Mouse (Mus musculus) layer of hippocampus, postnatal 25 days (tissue): Measurements from ENCODE around the gene Pnmal2. TPM values are rescaled to one million over a fixed set of nuclear protein-coding genes. Genes with fewer than 3 reads are reported as not detected.

Experiments used
- DNase-seq, 2 experiments: peaks; one replicate each; pipeline ENCODE4 v3.0.0; 2022; ENCODE audit warnings: mixed read lengths in 2 of 2, low spot score in 1 of 2; ENCODE audit errors: extremely low spot score in 1 of 2
- total RNA-seq, 2 experiments: library from RNA; stranded (reverse); gene quantifications; 2 replicates each; pipeline ENCODE4 v1.2.3; 2021

Gene Pnmal2
- 100 to 1,000 TPM; 320 to 337 TPM for total RNA-seq

DNA sequence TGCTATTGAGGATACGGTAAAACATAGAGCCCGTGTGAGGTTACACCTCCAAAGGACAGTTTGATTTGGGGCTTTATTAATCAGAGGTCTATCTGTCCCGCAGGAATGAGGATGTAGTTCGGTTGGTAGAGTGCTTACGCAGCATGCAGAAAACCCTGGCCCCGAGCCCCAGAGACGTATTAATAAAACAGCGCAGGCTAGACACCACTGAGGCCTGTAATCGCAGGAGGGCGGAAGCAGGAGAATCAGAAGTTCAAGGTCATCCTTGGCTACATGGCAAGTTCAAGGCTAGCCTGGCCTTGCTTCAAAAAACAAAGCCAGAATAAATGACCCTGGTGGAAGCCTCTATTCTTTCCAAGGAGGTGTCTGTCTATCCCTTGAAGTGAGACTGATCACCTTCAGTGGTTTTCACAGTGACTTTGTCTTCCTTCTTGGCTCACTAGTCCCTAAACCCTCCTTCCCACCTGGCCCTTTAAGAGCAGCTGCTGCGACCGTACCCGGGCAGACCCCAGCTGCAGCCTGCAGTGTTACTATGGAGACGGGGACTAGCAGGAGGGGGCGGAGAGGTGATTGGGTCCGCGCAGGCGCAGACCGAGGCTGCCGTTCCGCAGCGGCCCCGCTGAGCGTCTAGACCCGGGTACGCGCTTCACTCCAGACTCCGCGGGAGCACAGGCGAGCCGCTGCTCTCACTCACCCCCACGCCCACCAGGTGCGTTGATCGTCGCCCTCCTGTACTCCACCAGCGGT is at the start of gene Pnmal2:
Pnmal2 (plus strand) TSS at position 622 of the 747 bp plus-strand sequence.
- DNase-seq, result peak; percentile 82 to 85

DNA sequence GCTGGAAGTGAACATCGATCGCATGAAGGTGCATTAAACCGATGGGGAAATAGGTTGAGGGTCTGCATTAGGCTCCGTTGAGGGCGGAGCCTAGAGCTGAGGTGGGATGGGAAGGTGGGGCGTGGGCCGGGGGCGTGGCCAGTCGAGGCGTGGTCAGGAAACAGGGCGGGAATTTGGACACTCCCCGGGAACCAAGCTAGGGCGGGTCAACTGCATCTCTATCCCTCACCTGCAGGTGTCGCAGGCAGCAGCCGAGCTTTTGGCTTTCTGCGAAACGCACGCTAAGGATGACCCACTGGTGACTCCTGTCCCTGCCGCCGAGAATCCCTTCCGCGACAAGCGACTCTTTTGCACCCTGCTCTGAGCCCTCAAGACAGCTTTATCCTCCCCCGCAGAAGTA is 49.5 kb upstream of the Pnmal2 start:
- peak; percentile 47 to 68 for DNase-seq

DNA sequence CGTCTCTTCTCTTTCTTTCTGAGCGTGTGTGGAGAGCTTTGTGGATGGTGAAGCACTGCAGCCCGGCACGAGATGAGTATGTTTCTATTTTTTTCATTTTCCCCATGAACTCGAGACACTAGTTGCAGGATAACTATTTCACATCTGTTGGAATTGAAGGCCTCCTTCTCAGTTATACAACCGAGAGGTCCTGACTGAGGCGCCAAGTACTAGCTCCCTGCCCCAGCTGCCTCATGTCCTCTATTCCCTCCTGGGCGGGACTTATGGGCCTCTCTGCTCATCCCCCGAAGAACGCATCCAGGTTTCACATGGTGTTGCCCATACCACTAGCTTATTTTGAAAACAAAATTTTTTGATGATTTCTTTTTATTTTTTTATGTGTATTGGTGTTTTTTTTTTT is 49.0 kb upstream of the Pnmal2 start:
- no peak for DNase-seq

DNA sequence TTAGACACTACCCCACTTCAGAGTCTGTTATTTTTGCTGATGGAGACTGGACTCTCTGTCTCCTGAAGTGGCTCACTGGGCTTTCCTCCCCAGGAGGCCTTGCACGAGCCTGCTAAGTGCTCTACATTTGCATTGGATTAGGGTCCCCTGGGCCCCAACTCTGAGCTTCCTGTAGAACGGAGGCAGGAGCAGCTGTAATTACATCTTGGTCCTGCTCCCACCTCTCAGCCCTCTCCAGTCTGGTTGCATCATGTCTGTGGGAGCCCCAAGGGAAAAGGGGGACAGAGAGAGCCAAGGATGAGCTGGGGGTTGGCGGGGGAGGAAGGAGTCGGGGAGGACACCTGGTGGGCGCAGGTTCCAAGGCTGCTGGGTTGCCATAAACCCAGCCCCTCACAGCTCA is 44.0 kb upstream of the Pnmal2 start:
- DNase-seq, result no peak

DNA sequence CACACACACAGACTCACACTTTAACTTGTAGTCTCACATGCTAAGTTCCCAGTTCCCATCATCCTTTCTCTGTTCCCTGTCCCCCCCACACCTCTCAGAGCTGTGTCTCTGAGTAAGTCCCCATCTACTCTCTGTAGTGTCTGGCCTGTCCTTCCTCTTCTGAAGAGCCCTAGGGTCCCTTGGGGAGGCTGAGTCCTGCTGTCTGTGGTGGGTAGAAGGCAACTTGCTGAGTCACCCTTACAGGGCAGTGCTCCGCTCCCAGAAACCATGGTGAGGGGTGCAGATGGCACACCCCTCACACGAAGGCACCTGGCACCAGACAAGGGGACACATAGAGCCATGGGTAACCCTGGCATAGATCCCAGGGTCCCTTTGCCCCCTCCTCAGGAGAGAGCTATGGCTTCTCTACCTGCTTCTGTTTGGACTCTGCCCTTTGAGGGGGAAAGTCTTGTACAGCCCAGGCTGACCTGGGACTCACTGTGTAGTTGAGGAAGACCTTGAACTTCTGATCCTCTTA is 41.0 kb upstream of the Pnmal2 start:
- DNase-seq, result no peak

DNA sequence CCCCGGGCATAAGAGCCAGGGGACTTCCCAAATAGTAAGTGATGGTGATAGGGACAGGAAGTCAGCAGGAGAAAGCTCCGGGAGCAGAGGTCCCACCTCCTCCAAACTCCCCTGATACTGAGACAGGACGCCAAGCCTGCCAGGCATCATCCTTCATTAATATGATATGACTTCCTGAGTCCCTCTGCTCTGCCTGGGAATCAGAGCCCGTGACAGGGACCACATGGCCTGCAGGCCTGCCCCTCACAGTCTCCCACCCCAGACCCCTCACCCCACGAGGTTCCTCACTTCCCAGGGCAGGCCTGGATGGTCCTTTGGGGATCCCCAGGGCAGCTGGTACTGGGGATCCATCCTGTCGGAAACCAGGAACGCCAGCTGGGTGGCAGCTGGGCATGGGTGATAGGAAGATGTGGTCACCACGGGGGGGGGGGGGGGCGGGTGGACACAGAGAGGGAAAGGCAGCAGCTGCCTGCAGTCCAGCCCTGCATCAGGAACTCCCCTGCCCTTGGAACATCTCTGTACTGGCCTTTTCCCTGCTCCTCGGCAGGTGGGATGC is 40.3 kb upstream of the Pnmal2 start:
- no peak for DNase-seq

DNA sequence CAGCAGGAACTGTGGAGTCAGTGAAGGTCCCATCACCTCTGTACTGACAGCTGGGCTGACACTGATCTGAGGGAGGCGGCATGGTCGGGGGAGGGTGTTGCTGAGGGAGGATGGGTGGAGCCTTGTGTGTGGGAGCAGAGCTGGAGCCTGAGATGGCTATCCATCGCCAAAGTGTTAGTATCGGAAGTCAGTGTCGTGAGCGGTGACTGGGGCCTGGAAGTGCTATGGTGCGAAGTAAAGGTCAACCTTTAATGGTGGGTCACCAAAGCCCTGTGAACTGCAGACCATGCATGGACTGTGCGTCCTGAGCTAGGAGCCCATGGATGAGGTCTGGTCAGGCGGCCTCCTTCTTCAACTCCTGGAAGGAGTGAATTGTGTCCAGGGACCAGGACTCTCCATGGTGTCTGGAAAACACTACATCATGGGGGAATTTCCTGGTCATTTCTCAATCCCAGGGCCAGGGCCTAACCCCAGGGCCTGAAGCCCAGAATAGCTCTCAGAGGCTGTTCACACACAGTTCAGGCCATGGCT is 38.9 kb upstream of the Pnmal2 start:
- DNase-seq, result no peak

DNA sequence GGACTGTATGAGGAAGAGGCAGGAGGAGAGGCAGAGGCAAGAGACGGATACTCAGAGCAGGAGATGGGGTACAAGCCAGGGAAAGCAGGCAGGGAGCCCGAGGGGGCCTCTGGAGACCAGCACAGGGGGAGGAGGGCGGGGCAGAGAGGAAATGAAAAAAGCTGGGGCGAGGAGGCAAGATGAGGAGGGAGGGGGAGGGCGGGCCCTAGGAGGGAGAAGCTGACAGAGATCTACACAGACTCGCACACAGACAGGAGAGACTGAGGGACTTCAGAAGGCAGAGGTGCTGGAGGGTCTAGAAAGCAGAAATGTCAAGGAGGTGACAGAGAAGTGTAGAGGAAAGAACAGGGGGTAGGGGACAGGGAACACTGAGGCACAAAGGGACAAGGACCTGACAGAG is 38.2 kb upstream of the Pnmal2 start, which contains the start of gene Ptgir:
Ptgir (plus strand) TSS at position 210 of the 400 bp plus-strand sequence.
- no peak for DNase-seq

DNA sequence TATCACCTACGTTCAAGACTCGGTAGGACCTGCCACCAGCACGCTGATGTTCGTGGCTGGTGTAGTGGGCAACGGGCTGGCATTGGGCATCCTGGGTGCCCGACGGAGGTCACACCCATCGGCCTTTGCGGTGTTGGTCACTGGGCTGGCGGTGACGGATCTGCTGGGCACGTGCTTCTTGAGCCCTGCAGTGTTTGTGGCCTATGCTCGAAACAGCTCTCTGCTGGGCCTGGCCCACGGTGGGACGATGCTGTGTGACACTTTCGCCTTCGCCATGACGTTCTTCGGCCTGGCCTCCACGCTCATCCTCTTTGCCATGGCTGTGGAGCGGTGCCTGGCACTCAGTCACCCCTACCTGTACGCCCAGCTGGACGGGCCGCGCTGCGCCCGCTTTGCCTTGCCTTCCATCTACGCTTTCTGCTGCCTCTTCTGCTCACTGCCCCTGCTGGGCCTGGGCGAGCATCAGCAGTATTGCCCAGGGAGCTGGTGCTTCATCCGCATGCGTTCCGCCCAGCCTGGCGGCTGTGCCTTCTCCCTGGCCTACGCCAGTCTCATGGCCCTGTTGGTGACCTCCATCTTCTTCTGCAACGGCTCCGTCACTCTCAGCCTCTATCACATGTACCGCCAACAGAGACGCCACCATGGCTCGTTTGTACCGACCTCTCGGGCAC is 37.5 kb upstream of the Pnmal2 start:
- no peak for DNase-seq

DNA sequence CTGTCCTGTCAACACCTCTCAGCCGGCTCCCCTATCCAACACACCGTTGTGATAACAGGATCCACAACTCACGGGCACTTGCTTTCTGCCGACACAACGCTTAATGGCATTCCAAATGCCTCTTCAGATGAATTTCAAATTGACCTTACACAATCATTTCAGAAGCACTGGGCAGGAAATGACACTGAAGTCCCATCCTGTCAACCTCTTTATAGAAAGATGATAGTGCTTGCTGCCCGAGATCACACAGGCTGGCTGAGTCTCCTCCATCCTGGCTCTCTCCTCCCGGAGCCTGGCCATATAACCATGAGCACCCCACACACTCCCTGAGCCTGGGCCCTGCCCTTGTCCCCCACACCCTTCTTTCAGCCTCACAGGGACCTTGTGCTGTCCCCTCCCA is 36.6 kb upstream of the Pnmal2 start:
- DNase-seq, result no peak

DNA sequence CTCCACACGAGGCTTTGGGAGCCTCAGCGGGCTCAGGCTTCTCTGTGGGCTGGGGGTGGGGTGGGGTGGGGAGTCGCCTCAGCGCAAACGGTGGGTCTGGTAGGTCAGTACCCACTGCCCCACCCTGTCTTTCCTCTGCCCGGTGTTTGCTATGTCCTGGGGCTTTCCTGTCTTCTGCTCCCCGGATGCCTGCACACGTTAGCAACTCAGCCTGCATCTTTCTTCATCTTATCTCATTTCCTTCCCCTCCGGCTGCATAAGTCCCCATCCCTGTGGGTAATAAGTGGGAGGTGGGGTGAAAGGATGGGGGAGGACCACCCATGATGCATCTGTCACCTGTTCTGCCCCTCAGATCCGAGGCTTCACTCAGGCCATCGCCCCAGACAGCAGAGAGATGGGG is 36.1 kb upstream of the Pnmal2 start:
- no peak for DNase-seq

DNA sequence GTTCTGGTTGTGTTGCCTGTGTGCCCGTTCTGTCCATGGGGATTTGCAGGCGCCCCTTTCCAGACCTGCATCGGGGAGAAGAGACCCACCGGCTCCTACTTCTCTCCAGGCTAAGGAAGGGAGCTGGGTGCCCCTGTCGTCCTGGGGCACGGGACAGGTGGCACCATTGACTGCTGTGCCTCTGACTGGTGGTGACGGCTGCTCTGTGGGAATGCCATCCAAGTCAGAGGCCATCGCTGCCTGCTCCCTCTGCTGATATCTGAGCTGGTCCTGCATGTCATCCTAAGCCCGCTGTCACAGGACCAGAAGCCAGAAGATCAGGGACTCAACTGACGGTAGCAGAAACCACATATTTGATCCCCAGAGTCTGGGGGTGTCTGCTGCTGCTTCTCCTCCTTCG is 35.6 kb upstream of the Pnmal2 start:
- no peak for DNase-seq

DNA sequence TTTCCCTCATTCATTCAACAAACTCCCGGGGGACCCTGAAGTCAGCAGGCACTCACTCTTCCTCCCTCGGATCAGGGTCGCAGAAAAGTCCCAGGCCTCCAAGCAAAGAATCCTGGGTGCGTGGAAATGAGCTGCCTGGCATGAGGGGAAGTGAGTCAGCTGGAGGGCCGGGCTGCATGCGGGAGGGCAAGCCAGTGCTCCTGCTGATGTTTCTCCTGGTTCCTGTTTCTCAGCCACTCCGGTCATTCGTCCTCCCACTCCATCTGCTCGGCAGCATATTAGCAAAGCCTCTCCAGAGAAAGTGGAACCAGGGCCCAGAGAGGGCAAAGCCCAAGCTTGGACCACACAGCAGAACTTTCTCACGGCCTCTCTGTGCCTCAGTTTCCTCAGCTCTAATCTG is 34.6 kb upstream of the Pnmal2 start:
- DNase-seq, result no peak

DNA sequence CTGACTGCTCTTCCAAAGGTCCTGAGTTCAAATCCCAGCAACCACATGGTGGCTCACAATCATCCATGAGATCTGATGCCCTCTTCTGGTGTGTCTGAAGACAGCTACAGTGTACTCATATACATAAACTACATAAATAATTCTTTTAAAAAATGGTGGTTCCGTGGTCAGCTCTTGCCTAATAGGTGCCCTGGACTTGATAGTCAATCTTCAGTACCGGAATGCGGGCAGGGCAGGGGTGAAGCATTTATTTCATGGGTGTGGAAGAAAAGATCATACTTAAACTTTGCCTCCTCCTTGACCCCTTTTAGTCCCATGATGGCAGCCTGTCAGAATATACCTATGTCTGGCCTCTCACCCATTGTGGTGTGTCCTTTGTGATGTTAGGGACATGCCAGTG is 32.6 kb upstream of the Pnmal2 start:
- no peak for DNase-seq

DNA sequence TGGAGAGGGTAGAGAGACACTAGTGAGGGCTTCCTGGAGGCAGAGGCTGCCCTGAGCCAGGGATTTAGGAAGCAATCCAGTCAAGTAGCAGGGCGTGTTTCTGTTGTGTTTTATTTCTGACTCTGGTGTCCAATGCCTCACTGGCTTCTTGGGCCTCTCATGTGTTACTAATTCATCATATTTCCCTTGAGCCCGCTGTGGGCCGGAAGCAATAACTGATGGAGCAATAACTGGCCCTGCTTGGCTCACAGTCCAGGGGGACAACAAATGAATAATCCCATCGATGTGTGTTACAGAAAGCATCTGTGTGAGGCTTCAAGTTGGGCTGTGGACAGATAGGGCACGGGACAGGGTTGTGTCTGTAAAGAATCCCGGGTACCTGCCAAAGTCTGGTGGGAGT is 32.1 kb upstream of the Pnmal2 start:
- DNase-seq, result no peak

DNA sequence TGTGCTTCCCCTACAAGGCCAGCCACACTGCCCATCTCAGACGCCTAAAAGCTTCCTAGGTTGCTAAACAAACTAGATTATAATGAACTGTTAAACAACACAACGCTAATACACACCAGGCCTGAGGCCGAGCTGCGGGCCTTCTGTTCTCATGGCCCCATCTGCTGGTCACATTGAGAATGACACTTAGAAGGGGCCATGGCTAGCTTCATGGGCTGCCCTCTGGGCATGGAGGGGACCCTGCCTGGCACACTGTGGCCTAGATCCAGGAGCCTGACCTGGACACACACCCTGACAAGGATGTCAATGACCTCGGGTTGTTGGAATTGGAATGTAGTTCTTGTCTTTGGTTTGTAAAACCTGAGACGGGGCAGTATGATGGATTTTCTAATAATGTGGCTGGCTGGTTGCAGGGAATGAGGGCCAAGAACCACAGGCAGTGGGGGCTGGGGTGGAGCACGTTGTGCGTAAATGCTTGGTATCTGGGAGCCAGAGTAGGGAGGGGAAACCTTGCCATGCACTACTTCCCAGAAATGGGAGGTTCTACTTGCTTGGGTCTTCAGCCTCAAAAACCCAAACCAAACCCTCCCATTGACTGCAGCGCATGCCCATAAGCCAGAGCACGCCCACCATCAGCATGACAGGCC is 30.6 kb upstream of the Pnmal2 start:
- DNase-seq, result peak; percentile 65 to 78

DNA sequence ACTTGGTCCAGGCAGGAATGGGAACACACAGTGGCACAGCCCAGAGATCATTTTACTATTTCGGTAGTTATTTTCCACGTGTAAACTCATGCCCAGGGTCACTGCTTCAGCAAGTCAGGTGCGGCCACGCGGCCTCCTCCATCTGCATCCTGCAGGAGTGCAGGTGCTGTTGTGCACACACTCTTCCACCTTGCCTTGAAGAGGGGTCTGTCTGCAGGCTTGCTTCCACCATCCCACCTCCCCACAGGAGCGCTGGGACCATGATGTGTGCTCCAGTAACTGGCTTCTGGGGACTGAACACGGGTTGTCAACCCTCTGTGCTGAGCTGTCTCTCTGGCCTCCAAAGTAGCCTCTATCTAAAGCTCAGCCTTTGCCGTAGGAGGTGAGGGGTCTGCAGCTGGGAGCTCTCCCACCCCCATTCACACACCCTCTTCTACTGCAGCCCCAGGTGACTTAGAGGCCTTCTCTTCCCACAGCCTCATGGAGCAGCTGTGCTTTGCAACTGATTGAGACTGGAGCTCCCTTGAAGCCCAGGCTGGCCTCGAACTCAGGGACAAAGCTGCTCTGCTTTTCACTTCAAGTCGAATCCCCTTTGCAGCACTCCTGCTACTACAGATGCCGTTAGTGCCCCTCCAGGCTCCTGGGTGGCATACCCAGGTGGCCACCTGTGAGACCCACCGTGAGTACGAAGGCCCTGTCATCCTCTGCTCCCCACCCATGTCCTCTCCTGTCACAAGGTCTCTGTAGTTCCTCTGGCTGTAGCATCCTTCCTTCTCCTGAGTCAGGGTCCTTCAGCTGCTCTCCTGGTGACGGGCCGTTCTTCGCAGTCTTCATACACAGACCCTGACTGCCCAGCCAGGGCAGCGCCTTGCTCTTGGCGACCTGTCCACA is 29.8 kb upstream of the Pnmal2 start:
- no peak for DNase-seq

DNA sequence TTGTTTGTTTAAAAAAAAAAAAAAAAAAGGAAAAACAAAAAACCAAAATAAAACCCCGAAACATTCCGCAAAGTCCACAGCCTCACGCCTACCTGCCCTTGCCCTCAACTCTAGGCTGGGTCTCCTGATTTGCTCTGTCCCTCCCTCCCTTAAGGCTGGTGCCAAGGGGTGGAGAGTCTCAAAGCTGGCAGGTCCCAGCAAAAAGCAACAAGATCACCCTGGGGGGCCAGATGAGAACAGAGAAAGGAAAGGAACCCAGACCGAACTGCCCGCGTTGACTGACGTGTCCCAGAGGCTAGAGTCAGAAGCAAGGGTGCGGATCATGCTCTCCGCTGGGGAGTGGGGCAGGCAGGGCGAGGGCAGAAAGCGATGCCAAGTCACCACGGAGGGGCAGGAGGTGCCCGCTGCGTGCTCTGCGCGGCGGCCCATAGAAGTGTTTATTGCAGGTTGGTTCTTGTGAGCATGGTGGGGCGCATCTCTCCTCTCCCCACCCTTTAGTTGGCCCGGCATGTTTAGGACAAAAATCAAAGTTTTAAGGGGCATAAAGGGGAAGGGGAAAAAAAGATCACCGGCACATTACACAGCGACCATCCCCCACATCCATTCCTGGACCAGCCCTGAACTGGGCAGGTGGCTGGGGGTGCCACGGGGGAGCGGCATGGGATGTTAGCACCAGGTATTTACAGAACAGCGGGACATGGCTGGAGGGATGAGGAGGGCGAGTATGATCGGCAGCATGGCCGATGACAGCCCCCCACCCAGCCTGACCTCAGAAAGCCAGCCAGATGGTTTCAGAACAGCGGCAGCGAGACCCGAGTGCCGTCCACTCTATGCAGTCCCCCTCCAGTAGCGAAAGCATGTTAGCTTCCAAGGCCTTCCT is 28.8 kb upstream of the Pnmal2 start:
- no peak for DNase-seq
